Mouse (Mus musculus) CH12.LX (cell line): Measurements from ENCODE around the gene Dlg5. TPM values are rescaled to one million over a fixed set of nuclear protein-coding genes. Genes with fewer than 3 reads are reported as not detected.

Experiments used
- DNase-seq: peaks from one replicate; pipeline ENCODE4 v3.0.0-alpha.2; 2013; ENCODE audit errors: extremely low read depth
- H3K27ac ChIP-seq: 2 replicates; pipeline ENCODE4 v1.5.1; 2012; ENCODE audit warnings: low read depth, mild to moderate bottlenecking, control low read depth, moderate library complexity; ENCODE audit not compliant: insufficient read depth
- H3K27me3 ChIP-seq: replicated peaks from 2 replicates; pipeline ENCODE3; 2012; ENCODE audit warnings: inconsistent platforms
- H3K36me3 ChIP-seq, 2 experiments: replicated peaks in 1 of 2; 2 replicates each; pipeline versions ENCODE3 to v1.6.1; 2012; ENCODE audit warnings: inconsistent platforms in 1 of 2, low read length in 1 of 2, mild to moderate bottlenecking in 1 of 2, mixed read lengths in 1 of 2, moderate library complexity in 1 of 2; ENCODE audit not compliant: control insufficient read depth in 1 of 2, insufficient read depth in 1 of 2
- H3K4me1 ChIP-seq, 2 experiments: 2 replicates each; pipeline ENCODE4 v1.6.1; 2012; ENCODE audit warnings: inconsistent platforms in 1 of 2, moderate library complexity in 1 of 2; ENCODE audit not compliant: insufficient read depth in 2 of 2, control insufficient read depth in 1 of 2
- H3K4me2 ChIP-seq: 2 replicates; pipeline ENCODE4 v1.6.1; 2012; ENCODE audit warnings: low read depth, mild to moderate bottlenecking, control low read depth; ENCODE audit not compliant: poor library complexity, insufficient read depth, severe bottlenecking
- H3K4me3 ChIP-seq, 3 experiments: fragments of 150-350 bp in 1 of 3; sonication (generic) in 1 of 3; replicated peaks in 1 of 3; 2 replicates each; pipeline versions ENCODE3 to v1.5.1; 2011 to 2012; ENCODE audit warnings: low read depth in 2 of 3, low read length in 2 of 3, mild to moderate bottlenecking in 2 of 3, moderate library complexity in 2 of 3, control low read depth in 1 of 3, improper control_type of control experiment in 1 of 3, inconsistent platforms in 1 of 3, mixed read lengths in 1 of 3; ENCODE audit not compliant: poor library complexity in 1 of 3
- H3K79me2 ChIP-seq: replicated peaks from 2 replicates; pipeline ENCODE4 v1.6.1; 2012; ENCODE audit warnings: mild to moderate bottlenecking, moderate library complexity; ENCODE audit not compliant: control insufficient read depth, poor library complexity, insufficient read depth, severe bottlenecking; ENCODE audit errors: extremely low read depth
- H3K9ac ChIP-seq: 2 replicates; pipeline ENCODE4 v1.6.1; 2012; ENCODE audit warnings: low read depth, mild to moderate bottlenecking, control low read depth, moderate library complexity; ENCODE audit not compliant: insufficient read depth
- H3K9me3 ChIP-seq: replicated peaks from 2 replicates; pipeline ENCODE3; 2012; ENCODE audit warnings: low read length, inconsistent platforms, mixed read lengths
- BHLHE40 ChIP-seq: IDR thresholded peaks from 2 replicates; pipeline ENCODE4 v1.6.1; 2011; ENCODE audit warnings: mild to moderate bottlenecking, low read depth, low read length, improper control_type of control experiment
- CHD1 ChIP-seq: IDR thresholded peaks from 2 replicates; pipeline ENCODE4 v1.6.1; 2012; ENCODE audit warnings: low read depth, low read length, improper control_type of control experiment, inconsistent platforms
- CHD2 ChIP-seq: IDR thresholded peaks from 2 replicates; pipeline ENCODE4 v1.6.1; 2011; ENCODE audit warnings: low read length, improper control_type of control experiment
- CTCF ChIP-seq, 2 experiments: IDR thresholded peaks in 1 of 2; conservative IDR thresholded peaks in 1 of 2; 2 replicates each; pipeline ENCODE4 v1.5.1; 2011 to 2012; ENCODE audit warnings: low read depth in 2 of 2, low read length in 2 of 2, improper control_type of control experiment in 1 of 2, inconsistent platforms in 1 of 2, mild to moderate bottlenecking in 1 of 2, moderate library complexity in 1 of 2
- E2F4 ChIP-seq: IDR thresholded peaks from 2 replicates; pipeline ENCODE4 v1.6.1; 2011; ENCODE audit warnings: low read depth, low read length, improper control_type of control experiment; ENCODE audit not compliant: insufficient replicate concordance
- EP300 ChIP-seq: IDR thresholded peaks from 2 replicates; pipeline ENCODE4 v1.6.1; 2011; ENCODE audit warnings: low read length, improper control_type of control experiment
- GABPA ChIP-seq: IDR thresholded peaks from 2 replicates; pipeline ENCODE4 v1.6.1; 2012; ENCODE audit warnings: low read depth, low read length, improper control_type of control experiment, inconsistent platforms; ENCODE audit not compliant: insufficient replicate concordance
- HCFC1 ChIP-seq: IDR thresholded peaks from 2 replicates; pipeline ENCODE4 v1.6.1; 2012; ENCODE audit warnings: low read depth, mild to moderate bottlenecking, inconsistent platforms, low read length, improper control_type of control experiment
- MAFK ChIP-seq: IDR thresholded peaks from 2 replicates; pipeline ENCODE4 v1.6.1; 2011; ENCODE audit warnings: low read length, improper control_type of control experiment; ENCODE audit not compliant: insufficient replicate concordance
- MAX ChIP-seq: IDR thresholded peaks from 2 replicates; pipeline ENCODE4 v1.6.1; 2011; ENCODE audit warnings: low read length, improper control_type of control experiment
- MEF2A ChIP-seq: IDR thresholded peaks from 2 replicates; pipeline ENCODE4 v1.6.1; 2014; ENCODE audit warnings: low read depth, mild to moderate bottlenecking, inconsistent platforms, low read length, improper control_type of control experiment, borderline replicate concordance
- MXI1 ChIP-seq: IDR thresholded peaks from 2 replicates; pipeline ENCODE4 v1.6.1; 2011; ENCODE audit warnings: mild to moderate bottlenecking, low read depth, low read length, improper control_type of control experiment
- NRF1 ChIP-seq: IDR thresholded peaks from 2 replicates; pipeline ENCODE4 v1.6.1; 2014; ENCODE audit warnings: low read depth, mild to moderate bottlenecking, inconsistent platforms, low read length, improper control_type of control experiment, moderate library complexity
- PAX5 ChIP-seq: IDR thresholded peaks from 2 replicates; pipeline ENCODE4 v1.6.1; 2012; ENCODE audit warnings: low read length, inconsistent platforms, mixed read lengths
- POLR2AphosphoS2 ChIP-seq: IDR thresholded peaks from 2 replicates; pipeline ENCODE4 v1.6.1; 2011; ENCODE audit warnings: low read depth, low read length, improper control_type of control experiment
- RAD21 ChIP-seq: IDR thresholded peaks from 2 replicates; pipeline ENCODE4 v1.6.1; 2011; ENCODE audit warnings: low read depth, mild to moderate bottlenecking, low read length, improper control_type of control experiment, moderate library complexity
- RCOR1 ChIP-seq: conservative IDR thresholded peaks from 2 replicates; pipeline ENCODE4 v1.6.1; 2012; ENCODE audit warnings: low read depth, mild to moderate bottlenecking, inconsistent platforms, low read length, improper control_type of control experiment
- SMC3 ChIP-seq: IDR thresholded peaks from 2 replicates; pipeline ENCODE4 v1.6.1; 2011; ENCODE audit warnings: low read depth, low read length, improper control_type of control experiment
- TBP ChIP-seq: conservative IDR thresholded peaks from 2 replicates; pipeline ENCODE4 v1.6.1; 2011; ENCODE audit warnings: low read depth, low read length, improper control_type of control experiment
- TCF12 ChIP-seq: IDR thresholded peaks from 2 replicates; pipeline ENCODE4 v1.6.1; 2014; ENCODE audit warnings: low read depth, mild to moderate bottlenecking, inconsistent platforms, low read length, improper control_type of control experiment
- USF1 ChIP-seq: IDR thresholded peaks from 2 replicates; pipeline ENCODE4 v1.6.1; 2014; ENCODE audit warnings: low read depth, mild to moderate bottlenecking, inconsistent platforms, low read length, improper control_type of control experiment
- dilution Hi-C: fragments of 300-500 bp; cut with MboI; formaldehyde crosslinking; loops from 2 replicates; pipeline ENCODE4 v1.14.3; 2020; ENCODE audit warnings: low sequenced_read_pairs; ENCODE audit not compliant: extremely low pct_unique_long_range_greater_than_20kb, extremely low pct_ligation_motif_present
- in situ Hi-C: fragments of 300-500 bp; cut with MboI; formaldehyde crosslinking; loops from 3 replicates; pipeline ENCODE4 v1.14.3; 2019; ENCODE audit warnings: low sequenced_read_pairs, low pct_ligation_motif_present, low pct_unique_long_range_greater_than_20kb, mixed read lengths
- polyA plus RNA-seq: library from polyadenylated mRNA; unstranded; fragments of >175 nt; gene quantifications from 2 replicates; pipeline ENCODE4 v1.2.1, GENCODE M21; 2012; ENCODE audit warnings: low read depth; ENCODE audit not compliant: insufficient read length
- total RNA-seq, 2 experiments: library from RNA; depleted of rRNA; stranded (reverse); fragments of 300-350 nt in 1 of 2; fragments of >200 nt in 1 of 2; gene quantifications; 2 replicates each; pipeline ENCODE4 v1.2.3; 2012 to 2014

Dlg5 gene
- total and polyA plus RNA-seq, 3 experiments: 0.07 to 0.76 TPM; not detected in 1

- H3K4me2 ChIP-seq: no peak overlapping the region
- H3K27ac ChIP-seq: no peak overlapping the region
- peaks cover 70% of the 10 kb centered on the region for H3K9me3 ChIP-seq
- H3K4me3 ChIP-seq: no peak overlapping the region
- dilution Hi-C loops: no loop called here
- TF ChIP-seq PAX5 (no peak), HCFC1 (no peak), RCOR1 (no peak), CHD1 (no peak), SMC3 (no peak), MXI1 (no peak), GABPA (no peak), USF1 (no peak), MAFK (no peak), BHLHE40 (no peak), E2F4 (no peak)
- no peaks in the 10 kb centered on the region for H3K4me1 ChIP-seq
- no peak for DNase-seq
- no peak overlapping the region for H3K9ac ChIP-seq
- H3K36me3 ChIP-seq: no peaks in the 10 kb centered on the region
- in situ Hi-C loops: no loop called here
- H3K79me2 ChIP-seq: no peaks in the 10 kb centered on the region
- H3K27me3 ChIP-seq: peaks cover 36% of the 10 kb centered on the region
These were observed 42.5 kb downstream of the Dlg5 start for GRCm38 (mm10) chr14:24203210-24203609.

GRCm38 (mm10) chr14:24200771-24201170, 44.9 kb downstream of the Dlg5 start:
- TF ChIP-seq TBP (no peak), PAX5 (no peak)
- TF ChIP-seq, all 38 proteins: peak for 0
- peaks cover 65% of the 10 kb centered on the region for H3K9me3 ChIP-seq
- no peaks in the 10 kb centered on the region for H3K79me2 ChIP-seq
- H3K4me3 ChIP-seq: no peak overlapping the region
- no peak overlapping the region for H3K9ac ChIP-seq
- peaks cover 19% of the 10 kb centered on the region for H3K27me3 ChIP-seq
- no peak overlapping the region for H3K4me2 ChIP-seq
- H3K36me3 ChIP-seq: no peaks in the 10 kb centered on the region
- no peaks in the 10 kb centered on the region for H3K4me1 ChIP-seq
- no peak for DNase-seq
- in situ Hi-C loops (no loop called here), dilution Hi-C loops (no loop called here)
- H3K27ac ChIP-seq: no peak overlapping the region

GRCm38 (mm10) chr14:24199732-24200131, 46.0 kb downstream of the Dlg5 start:
- H3K27me3 ChIP-seq: peaks cover 23% of the 10 kb centered on the region
- dilution Hi-C loops: no loop called here

More at GRCm38 (mm10) chr14:24199732-24200131, 46.0 kb downstream of the Dlg5 start:
- Histone ChIP-seq H3K4me2 (no peak overlapping the region), H3K4me3 (no peak overlapping the region), H3K4me1 (no peaks in the 10 kb centered on the region), H3K9me3 (peaks cover 65% of the 10 kb centered on the region), H3K36me3 (no peaks in the 10 kb centered on the region), H3K79me2 (no peaks in the 10 kb centered on the region), H3K9ac (no peak overlapping the region), H3K27ac (no peak overlapping the region)
- TF ChIP-seq CTCF (conservative IDR thresholded peaks at IDR 0.05 in 1 of 2, IDR thresholded peaks at IDR 0.05 in 1 of 2; ENCODE audit: low read depth in 2 of 2, low read length in 2 of 2) (no peak), BHLHE40 (no peak), MAX (no peak), POLR2AphosphoS2 (no peak), MEF2A (no peak), NRF1 (no peak), USF1 (no peak), TBP (no peak), RCOR1 (no peak), EP300 (no peak), CHD2 (no peak), RAD21 (no peak), TCF12 (no peak)
- no peak for DNase-seq
- in situ Hi-C loops: no loop called here
